Mouse (Mus musculus) MEL (cell line): ENCODE results near the gene Fam83g. TPM values are rescaled to one million over a fixed set of nuclear protein-coding genes. Genes with fewer than 3 reads are reported as not detected.

Experiments
- DNase-seq: peaks from one replicate; pipeline ENCODE4 v3.0.0; 2011; ENCODE audit warnings: low read depth, low spot score
- H3K27ac ChIP-seq: 2 replicates; pipeline ENCODE4 v1.5.1; 2012; ENCODE audit warnings: low read depth, mild to moderate bottlenecking, control low read depth, low read length, moderate library complexity; ENCODE audit not compliant: control insufficient read depth
- H3K27me3 ChIP-seq, 2 experiments: fragments of 150-350 bp in 1 of 2; sonication (generic) in 1 of 2; 2 replicates each; pipeline ENCODE4 v1.6.1; 2012; ENCODE audit warnings: low read length in 2 of 2, mild to moderate bottlenecking in 2 of 2, improper control_type of control experiment in 1 of 2, moderate library complexity in 1 of 2; ENCODE audit not compliant: insufficient read depth in 2 of 2, control insufficient read depth in 1 of 2
- H3K36me3 ChIP-seq, 2 experiments: 2 replicates each; pipeline ENCODE4 v1.6.1; 2012 to 2014; ENCODE audit warnings: low read length in 2 of 2, improper control_type of control experiment in 1 of 2, inconsistent platforms in 1 of 2, mild to moderate bottlenecking in 1 of 2; ENCODE audit not compliant: insufficient read depth in 2 of 2, control insufficient read depth in 1 of 2
- H3K4me1 ChIP-seq, 2 experiments: fragments of 150-350 bp in 1 of 2; sonication (generic) in 1 of 2; 2 replicates each; pipeline ENCODE4 v1.6.1; 2012; ENCODE audit warnings: low read length in 2 of 2, improper control_type of control experiment in 1 of 2, mild to moderate bottlenecking in 1 of 2; ENCODE audit not compliant: insufficient read depth in 2 of 2, control insufficient read depth in 1 of 2
- H3K4me3 ChIP-seq, 2 experiments: fragments of 150-350 bp in 1 of 2; sonication (generic) in 1 of 2; 2 replicates each; pipeline ENCODE4 v1.5.1; 2012; ENCODE audit warnings: low read depth in 2 of 2, low read length in 2 of 2, mild to moderate bottlenecking in 2 of 2, moderate library complexity in 2 of 2, control low read depth in 1 of 2, improper control_type of control experiment in 1 of 2; ENCODE audit not compliant: control insufficient read depth in 1 of 2, insufficient read depth in 1 of 2
- H3K79me2 ChIP-seq: 2 replicates; pipeline ENCODE4 v1.6.1; 2012; ENCODE audit warnings: mild to moderate bottlenecking, low read length, moderate library complexity; ENCODE audit not compliant: control insufficient read depth, poor library complexity, insufficient read depth
- H3K9ac ChIP-seq: 2 replicates; pipeline ENCODE4 v1.6.1; 2012; ENCODE audit warnings: low read depth, mild to moderate bottlenecking, control low read depth, low read length, moderate library complexity; ENCODE audit not compliant: control insufficient read depth, poor library complexity, severe bottlenecking
- H3K9me3 ChIP-seq: fragments of 150-350 bp; sonication (generic); replicated peaks from 2 replicates; pipeline ENCODE4 v1.6.1; 2012; ENCODE audit warnings: mild to moderate bottlenecking, low read length, improper control_type of control experiment, moderate library complexity; ENCODE audit not compliant: insufficient read depth
- BHLHE40 ChIP-seq: IDR thresholded peaks from 2 replicates; pipeline ENCODE4 v1.6.1; 2012; ENCODE audit warnings: low read depth, mild to moderate bottlenecking, inconsistent platforms, low read length, improper control_type of control experiment, borderline replicate concordance
- CHD1 ChIP-seq: IDR thresholded peaks from 2 replicates; pipeline ENCODE4 v1.6.1; 2012; ENCODE audit warnings: low read depth, mild to moderate bottlenecking, inconsistent platforms, low read length, improper control_type of control experiment
- CHD2 ChIP-seq: IDR thresholded peaks from 2 replicates; pipeline ENCODE4 v1.6.1; 2011; ENCODE audit warnings: low read length, improper control_type of control experiment
- E2F4 ChIP-seq: IDR thresholded peaks from 2 replicates; pipeline ENCODE4 v1.6.1; 2011; ENCODE audit warnings: low read depth, low read length, improper control_type of control experiment, borderline replicate concordance
- ELF1 ChIP-seq: IDR thresholded peaks from 2 replicates; pipeline ENCODE4 v1.6.1; 2014; ENCODE audit warnings: low read depth, mild to moderate bottlenecking, inconsistent platforms, low read length, improper control_type of control experiment, moderate library complexity
- EP300 ChIP-seq, 2 experiments: IDR thresholded peaks; 2 replicates each; pipeline ENCODE4 v1.6.1; 2011; ENCODE audit warnings: improper control_type of control experiment in 2 of 2, low read length in 2 of 2, low read depth in 1 of 2, mild to moderate bottlenecking in 1 of 2
- ETS1 ChIP-seq: IDR thresholded peaks from 2 replicates; pipeline ENCODE4 v1.6.1; 2012; ENCODE audit warnings: low read depth, mild to moderate bottlenecking, inconsistent platforms, low read length, improper control_type of control experiment, moderate library complexity
- HCFC1 ChIP-seq: IDR thresholded peaks from 2 replicates; pipeline ENCODE4 v1.6.1; 2012; ENCODE audit warnings: low read depth, mild to moderate bottlenecking, inconsistent platforms, low read length, improper control_type of control experiment, moderate library complexity
- KAT2A ChIP-seq: conservative IDR thresholded peaks from 2 replicates; pipeline ENCODE4 v1.6.1; 2012; ENCODE audit warnings: low read depth, low read length, improper control_type of control experiment, inconsistent platforms
- MAFK ChIP-seq: IDR thresholded peaks from 2 replicates; pipeline ENCODE4 v1.6.1; 2011; ENCODE audit warnings: low read depth, mild to moderate bottlenecking, low read length, improper control_type of control experiment, borderline replicate concordance
- MAX ChIP-seq: IDR thresholded peaks from 2 replicates; pipeline ENCODE4 v1.6.1; 2011; ENCODE audit warnings: low read length, improper control_type of control experiment
- MEF2A ChIP-seq: IDR thresholded peaks from 2 replicates; pipeline ENCODE4 v1.6.1; 2014; ENCODE audit warnings: low read depth, mild to moderate bottlenecking, inconsistent platforms, low read length, improper control_type of control experiment; ENCODE audit not compliant: poor library complexity, insufficient replicate concordance, severe bottlenecking; ENCODE audit errors: extremely low read depth
- MYB ChIP-seq: IDR thresholded peaks from 2 replicates; pipeline ENCODE4 v1.6.1; 2011; ENCODE audit warnings: mild to moderate bottlenecking, low read depth, low read length, improper control_type of control experiment
- MYC ChIP-seq: IDR thresholded peaks from 2 replicates; pipeline ENCODE4 v1.6.1; 2011; ENCODE audit warnings: low read depth, mild to moderate bottlenecking, low read length, improper control_type of control experiment, moderate library complexity
- NELFE ChIP-seq: IDR thresholded peaks from 2 replicates; pipeline ENCODE4 v1.6.1; 2011; ENCODE audit warnings: low read depth, low read length, improper control_type of control experiment
- POLR2AphosphoS2 ChIP-seq: IDR thresholded peaks from 2 replicates; pipeline ENCODE4 v1.6.1; 2011; ENCODE audit warnings: low read length, improper control_type of control experiment
- POLR2AphosphoS5 ChIP-seq: IDR thresholded peaks from 2 replicates; pipeline ENCODE4 v1.6.1; 2012; ENCODE audit warnings: low read depth, borderline replicate concordance, mild to moderate bottlenecking, inconsistent platforms, low read length, moderate library complexity, mixed read lengths
- RCOR1 ChIP-seq: IDR thresholded peaks from 2 replicates; pipeline ENCODE4 v1.6.1; 2012; ENCODE audit warnings: low read depth, mild to moderate bottlenecking, inconsistent platforms, low read length, improper control_type of control experiment
- SIN3A ChIP-seq: IDR thresholded peaks from 2 replicates; pipeline ENCODE4 v1.6.1; 2012; ENCODE audit warnings: low read length, improper control_type of control experiment, inconsistent platforms
- SMC3 ChIP-seq: IDR thresholded peaks from 2 replicates; pipeline ENCODE4 v1.6.1; 2011; ENCODE audit warnings: low read depth, low read length, improper control_type of control experiment
- TBP ChIP-seq: IDR thresholded peaks from 2 replicates; pipeline ENCODE4 v1.8.0; 2011; ENCODE audit warnings: low read depth, low read length, improper control_type of control experiment
- UBTF ChIP-seq: IDR thresholded peaks from 2 replicates; pipeline ENCODE4 v1.6.1; 2012; ENCODE audit warnings: low read depth, mild to moderate bottlenecking, inconsistent platforms, low read length, improper control_type of control experiment, moderate library complexity, borderline replicate concordance; ENCODE audit not compliant: insufficient read depth
- USF1 ChIP-seq: IDR thresholded peaks from 2 replicates; pipeline ENCODE4 v1.6.1; 2014; ENCODE audit warnings: low read depth, mild to moderate bottlenecking, inconsistent platforms, low read length, improper control_type of control experiment, moderate library complexity
- USF2 ChIP-seq, 2 experiments: IDR thresholded peaks; 2 replicates each; pipeline ENCODE4 v1.6.1; 2011 to 2012; ENCODE audit warnings: improper control_type of control experiment in 2 of 2, low read length in 2 of 2, borderline replicate concordance in 1 of 2, inconsistent platforms in 1 of 2, low read depth in 1 of 2, mild to moderate bottlenecking in 1 of 2; ENCODE audit not compliant: insufficient read depth in 1 of 2
- ZKSCAN1 ChIP-seq: IDR thresholded peaks from 2 replicates; pipeline ENCODE4 v1.6.1; 2012; ENCODE audit warnings: low read depth, mild to moderate bottlenecking, inconsistent platforms, low read length, improper control_type of control experiment, moderate library complexity
- ZMIZ1 ChIP-seq: IDR thresholded peaks from 2 replicates; pipeline ENCODE4 v1.6.1; 2012; ENCODE audit warnings: low read depth, mild to moderate bottlenecking, inconsistent platforms, low read length, improper control_type of control experiment, moderate library complexity
- polyA plus RNA-seq, 2 experiments: library from polyadenylated mRNA; stranded (reverse) in 1 of 2; unstranded in 1 of 2; fragments of >175 nt in 1 of 2; fragments of >200 nt in 1 of 2; gene quantifications; 2 replicates each; pipeline versions ENCODE4 v1.2.1 to v1.2.4; 2012; ENCODE audit warnings: low replicate concordance in 2 of 2, low read depth in 1 of 2; ENCODE audit not compliant: insufficient read length in 2 of 2, insufficient read depth in 1 of 2, missing spikeins in 1 of 2
- total RNA-seq: library from RNA; depleted of rRNA; stranded (reverse); fragments of 300-350 nt; gene quantifications from 2 replicates; pipeline ENCODE4 v1.2.3, GENCODE M21; 2012

Gene Fam83g
- total and polyA plus RNA-seq, 3 experiments, result 5.4 to 9.7 TPM; not detected in 1

DNA sequence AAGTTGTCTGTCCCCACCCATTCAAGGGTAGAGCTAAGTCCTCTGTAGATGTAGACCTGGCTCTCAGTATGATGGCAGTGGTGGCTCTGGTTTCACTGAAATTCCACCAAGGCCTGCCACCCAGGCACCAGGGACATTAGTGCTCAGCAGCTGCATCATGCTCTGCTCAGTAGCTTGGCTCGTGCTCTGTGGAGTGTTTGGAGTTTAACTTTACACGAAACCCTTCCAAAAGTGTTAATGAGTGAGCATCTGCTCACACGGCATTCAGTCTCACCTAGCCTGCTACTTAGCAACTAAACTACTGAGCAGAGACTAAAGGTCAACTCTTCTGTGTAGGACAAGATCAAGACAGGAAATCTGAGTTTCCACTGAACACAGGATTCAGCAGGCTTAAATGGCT, 36.7 kb downstream of the Fam83g start, which contains the start of gene Slc5a10:
Slc5a10 (minus strand) TSS at position 191 of the 400 bp plus-strand sequence.
- no peak for DNase-seq
- Histone ChIP-seq H3K9me3 (no peaks in the 10 kb centered on the region), H3K27me3 (no peaks in the 10 kb centered on the region), H3K79me2 (no peaks in the 10 kb centered on the region), H3K4me1 (no peaks in the 10 kb centered on the region), H3K36me3 (no peaks in the 10 kb centered on the region), H3K9ac (no peak within 1 kb of the TSS), H3K27ac (no peak within 1 kb of the TSS), H3K4me3 (no peak within 1 kb of the TSS)
- TF ChIP-seq MYC (no peak), MAFK (no peak), MYB (no peak), POLR2AphosphoS2 (no peak), USF2 (IDR thresholded peaks at IDR 0.05; ENCODE audit: borderline replicate concordance in 1 of 2, insufficient read depth in 1 of 2, low read depth in 1 of 2, low read length in 2 of 2) (no peak), MAX (no peak), RCOR1 (no peak), CHD2 (no peak), NELFE (no peak), USF1 (no peak), ZKSCAN1 (no peak), UBTF (no peak), ZMIZ1 (no peak), MEF2A (no peak), POLR2AphosphoS5 (no peak)

DNA sequence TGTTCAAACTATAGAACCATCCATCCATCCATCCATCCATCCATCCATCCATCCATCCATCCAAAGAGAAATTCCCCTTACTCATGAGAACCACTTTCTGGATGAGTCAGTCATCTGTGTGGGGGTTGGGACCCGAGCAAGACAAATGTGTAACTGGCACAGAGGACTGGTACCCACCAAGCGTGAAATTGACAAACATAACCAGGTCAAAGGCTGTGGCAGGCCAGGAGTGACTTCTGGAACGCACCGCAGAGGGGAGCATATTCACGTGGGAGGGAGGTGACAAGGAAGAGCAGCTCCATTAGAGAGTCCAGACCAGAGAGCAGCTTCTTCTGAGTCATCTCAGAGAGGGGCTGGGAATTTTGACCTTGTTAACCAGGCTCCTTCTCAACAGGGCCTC, 38.2 kb downstream of the Fam83g start:
- Histone ChIP-seq H3K27me3 (no peaks in the 10 kb centered on the region), H3K9me3 (no peaks in the 10 kb centered on the region), H3K4me3 (no peak overlapping the region), H3K79me2 (no peaks in the 10 kb centered on the region), H3K4me1 (no peaks in the 10 kb centered on the region), H3K27ac (no peak overlapping the region), H3K36me3 (no peaks in the 10 kb centered on the region), H3K9ac (no peak overlapping the region)
- TF ChIP-seq USF2 (IDR thresholded peaks at IDR 0.05; ENCODE audit: borderline replicate concordance in 1 of 2, insufficient read depth in 1 of 2, low read depth in 1 of 2, low read length in 2 of 2) (no peak), ZMIZ1 (no peak), EP300 (IDR thresholded peaks at IDR 0.05; ENCODE audit: low read depth in 1 of 2, low read length in 2 of 2) (no peak), ELF1 (no peak), MEF2A (no peak), MAFK (no peak), BHLHE40 (no peak), SMC3 (no peak), ETS1 (no peak), POLR2AphosphoS2 (no peak), HCFC1 (no peak), SIN3A (no peak), CHD1 (no peak), POLR2AphosphoS5 (no peak), TBP (no peak), KAT2A (no peak), E2F4 (no peak)
- no peak for DNase-seq
